Comparison of ENCODE assay signal across 8 mouse cellular contexts in the genomic region with DNA sequence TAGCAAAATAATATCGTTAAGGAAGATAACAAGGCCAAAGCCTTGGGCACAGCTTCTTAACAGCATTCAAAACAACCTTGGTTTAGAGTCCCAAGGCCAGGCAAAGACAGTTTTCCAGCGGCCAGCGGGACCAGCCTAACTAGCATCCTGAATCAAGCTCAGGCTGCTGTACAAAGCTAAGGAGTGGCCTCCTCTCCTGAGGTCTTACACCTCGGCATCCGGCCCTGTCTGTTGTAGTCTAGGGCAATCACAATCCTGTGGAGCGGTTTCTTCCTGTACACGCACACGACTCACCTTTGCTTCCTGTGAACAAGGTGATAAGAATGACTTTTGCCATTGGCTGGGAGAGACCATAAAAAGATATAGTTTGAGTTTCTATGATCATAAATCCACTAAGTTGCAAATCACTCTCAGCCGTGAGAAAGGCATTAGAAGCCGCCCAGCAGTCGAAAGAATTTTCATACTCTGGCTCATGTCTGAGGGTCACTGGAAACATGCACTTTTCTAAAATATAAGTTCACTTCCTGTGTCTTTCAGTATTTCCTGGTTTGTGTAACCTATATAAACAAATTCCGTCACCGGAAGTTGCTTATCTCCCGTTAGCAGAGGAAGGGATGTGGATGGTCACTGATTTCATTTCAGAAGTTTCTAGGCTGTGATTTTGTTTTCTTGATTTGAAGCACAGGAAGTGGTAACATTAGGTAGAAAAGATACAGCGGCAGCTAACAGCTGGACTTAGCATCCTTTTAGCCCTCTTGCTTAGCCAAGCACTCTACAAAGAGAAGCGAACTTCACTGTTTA. TPM values are rescaled to one million over a fixed set of nuclear protein-coding genes. Genes with fewer than 3 reads are reported as not detected.
DNase-seq lines count a peak whose midpoint lies in the region; ATAC-seq lines count a peak whose summit lies in the region.

No protein-coding gene starts in this region.

- peak; percentile 13 to 34 for DNase-seq in adrenal gland, adult 18-20 months (ENCODE audit: low spot score in 2 of 2)
- no peak for DNase-seq in adrenal gland, postnatal 4 days (ENCODE audit: low spot score in 2 of 2)
- no peak for DNase-seq in midbrain, embryonic 10.5 days (ENCODE audit: low spot score)
- DNase-seq in midbrain, embryonic 11.5 days (ENCODE audit: low spot score, missing footprints) = no peak
- DNase-seq in gastrocnemius, adult 8-10 months (ENCODE audit: low spot score in 2 of 2) = no peak
- no peak for DNase-seq in frontal cortex, postnatal 10 days (ENCODE audit: low spot score in 2 of 2)

- peak overlapping the region; percentile 39 for H3K27ac ChIP-seq in midbrain, embryonic 10.5 days (replicated peaks)
- no peak overlapping the region; the same call in 1 of the 2 replicates for H3K27ac ChIP-seq in midbrain, embryonic 11.5 days (ENCODE audit: low read depth, low read length)
- peak overlapping the region; percentile 39; the same call in 1 of the 2 replicates for H3K27ac ChIP-seq in hindbrain, embryonic 16.5 days (ENCODE audit: low read depth, low read length)
- H3K27ac ChIP-seq in stomach, embryonic 14.5 days (ENCODE audit: low read length) = peak overlapping the region; percentile 48; the same call in 1 of the 2 replicates

- no peaks in the 10 kb centered on the region for H3K9me3 ChIP-seq in midbrain, embryonic 10.5 days (replicated peaks)
- no peaks in the 10 kb centered on the region for H3K9me3 ChIP-seq in midbrain, embryonic 11.5 days (ENCODE audit: control insufficient read depth, low read length)
- no peaks in the 10 kb centered on the region for H3K9me3 ChIP-seq in hindbrain, embryonic 16.5 days (ENCODE audit: control insufficient read depth, low read length)
- no peaks in the 10 kb centered on the region for H3K9me3 ChIP-seq in stomach, embryonic 14.5 days (ENCODE audit: control insufficient read depth, low read depth, low read length)

- H3K9ac ChIP-seq in midbrain, embryonic 11.5 days (ENCODE audit: low read length) = no peak overlapping the region
- H3K9ac ChIP-seq in hindbrain, embryonic 16.5 days (ENCODE audit: low read depth, low read length) = no peak overlapping the region
- no peak overlapping the region for H3K9ac ChIP-seq in stomach, embryonic 14.5 days (replicated peaks; ENCODE audit: low read depth, low read length)

- H3K4me1 ChIP-seq in midbrain, embryonic 10.5 days = peaks cover 47% of the 10 kb centered on the region
- H3K4me1 ChIP-seq in midbrain, embryonic 11.5 days (ENCODE audit: control insufficient read depth, insufficient read depth, low read length) = peaks cover 22% of the 10 kb centered on the region
- peaks cover 18% of the 10 kb centered on the region for H3K4me1 ChIP-seq in hindbrain, embryonic 16.5 days (ENCODE audit: control insufficient read depth, insufficient read depth, low read depth, low read length)
- H3K4me1 ChIP-seq in stomach, embryonic 14.5 days (ENCODE audit: control insufficient read depth, insufficient read depth, low read length) = peaks cover 17% of the 10 kb centered on the region

- peaks cover 22% of the 10 kb centered on the region for H3K27me3 ChIP-seq in midbrain, embryonic 10.5 days (ENCODE audit: low read depth, poor library complexity, severe bottlenecking)
- H3K27me3 ChIP-seq in midbrain, embryonic 11.5 days (ENCODE audit: control insufficient read depth, insufficient read depth, low read length) = peaks cover 5% of the 10 kb centered on the region; the same call in 1 of the 2 replicates
- no peaks in the 10 kb centered on the region for H3K27me3 ChIP-seq in hindbrain, embryonic 16.5 days (replicated peaks; ENCODE audit: control insufficient read depth, insufficient read depth, low read length)
- no peaks in the 10 kb centered on the region for H3K27me3 ChIP-seq in stomach, embryonic 14.5 days (ENCODE audit: control insufficient read depth, insufficient read depth, low read length)

- H3K36me3 ChIP-seq in midbrain, embryonic 10.5 days = no peaks in the 10 kb centered on the region
- no peaks in the 10 kb centered on the region for H3K36me3 ChIP-seq in midbrain, embryonic 11.5 days (ENCODE audit: control insufficient read depth, insufficient read depth, low read length)
- no peaks in the 10 kb centered on the region for H3K36me3 ChIP-seq in hindbrain, embryonic 16.5 days (ENCODE audit: control insufficient read depth, insufficient read depth, low read length)
- no peaks in the 10 kb centered on the region for H3K36me3 ChIP-seq in stomach, embryonic 14.5 days (ENCODE audit: control insufficient read depth, insufficient read depth, low read length)

- no peak for ATAC-seq in midbrain, embryonic 11.5 days (ENCODE audit: low FRiP score)
- no peak for ATAC-seq in hindbrain, embryonic 16.5 days
- no peak for ATAC-seq in stomach, embryonic 14.5 days (ENCODE audit: insufficient number of reproducible peaks, insufficient read depth, low FRiP score, low read depth)

- WGBS in midbrain, embryonic 10.5 days = 61% methylated on average over 16 of the region's 16 CpGs
- 63% methylated on average over 16 of the region's 16 CpGs for WGBS in midbrain, embryonic 11.5 days
- WGBS in hindbrain, embryonic 16.5 days = 57% methylated on average over 16 of the region's 16 CpGs
- 44% methylated on average over 16 of the region's 16 CpGs for WGBS in stomach, embryonic 14.5 days

- no peak overlapping the region for H3K4me2 ChIP-seq in midbrain, embryonic 11.5 days
- no peak overlapping the region for H3K4me2 ChIP-seq in hindbrain, embryonic 16.5 days (ENCODE audit: low read length)
- no peak overlapping the region for H3K4me2 ChIP-seq in stomach, embryonic 14.5 days (replicated peaks; ENCODE audit: low read depth, low read length)

- no peak overlapping the region for H3K4me3 ChIP-seq in midbrain, embryonic 10.5 days
- H3K4me3 ChIP-seq in midbrain, embryonic 11.5 days (ENCODE audit: low read depth, low read length) = no peak overlapping the region
- no peak overlapping the region for H3K4me3 ChIP-seq in hindbrain, embryonic 16.5 days (ENCODE audit: low read length)
- no peak overlapping the region for H3K4me3 ChIP-seq in stomach, embryonic 14.5 days (ENCODE audit: low read depth, low read length)

RNA-seq across cellular contexts. Expression of gene Enc1, which starts 2.5 kb away (rescaled TPM):
- total RNA-seq in adrenal gland, adult 18-20 months (2021) = 10 to 100 TPM in 1 of 2 experiments, 1 to 10 TPM in 1; 6.2 to 10.6 TPM
- total RNA-seq in adrenal gland, postnatal 4 days (2021) = 10 to 100 TPM; 12.8 to 12.9 TPM
- polyA plus RNA-seq in midbrain, embryonic 10.5 days (2016; fragmentation: Nextera tagmentation; extraction: Ambion mirVana) = 7.5 and 11.2 TPM in 2 replicates
- polyA plus RNA-seq in midbrain, embryonic 11.5 days (2014; fragmentation: Nextera tagmentation; extraction: Ambion mirVana) = 18.4 and 19.8 TPM in 2 replicates
- 66.3 and 67.6 TPM in 2 replicates for polyA plus RNA-seq in hindbrain, embryonic 16.5 days (2015; fragmentation: Nextera tagmentation; extraction: Ambion mirVana)
- polyA plus RNA-seq in stomach, embryonic 14.5 days (2014; fragmentation: Nextera tagmentation; extraction: Ambion mirVana) = 7.9 and 9.2 TPM in 2 replicates
- total RNA-seq in gastrocnemius, adult 8-10 months (2022) = 1 to 10 TPM in 2 of 4 experiments, under 1 TPM in 2; 0.90 to 2.6 (median 1.1) TPM

RNA-seq across cellular contexts. Expression of gene Hexb, which starts 40.2 kb away (rescaled TPM):
- 10 to 100 TPM; 40.3 to 48.1 TPM for total RNA-seq in adrenal gland, adult 18-20 months (2021)
- 10 to 100 TPM; 30.8 to 38.7 TPM for total RNA-seq in adrenal gland, postnatal 4 days (2021)
- 18.5 and 19.8 TPM in 2 replicates for polyA plus RNA-seq in midbrain, embryonic 10.5 days (2016; fragmentation: Nextera tagmentation; extraction: Ambion mirVana)
- polyA plus RNA-seq in midbrain, embryonic 11.5 days (2014; fragmentation: Nextera tagmentation; extraction: Ambion mirVana) = 25.8 and 26.1 TPM in 2 replicates
- polyA plus RNA-seq in hindbrain, embryonic 16.5 days (2015; fragmentation: Nextera tagmentation; extraction: Ambion mirVana) = 54.1 and 58.5 TPM in 2 replicates
- polyA plus RNA-seq in stomach, embryonic 14.5 days (2014; fragmentation: Nextera tagmentation; extraction: Ambion mirVana) = 32.4 and 33.8 TPM in 2 replicates
- total RNA-seq in gastrocnemius, adult 8-10 months (2022) = 1 to 10 TPM; 5.4 to 7.3 (median 6.4) TPM

Comparison
In these comparisons a context has a peak if more than half of its experiments do, and no peak if none do; other contexts are left out.
1. DNase-seq: peak in adrenal gland, adult 18-20 months (2 of 2); none in adrenal gland, postnatal 4 days (0 of 2), midbrain, embryonic 10.5 days (single experiment), midbrain, embryonic 11.5 days (single experiment), gastrocnemius, adult 8-10 months (0 of 2) and frontal cortex, postnatal 10 days (0 of 2).